Mouse (Mus musculus) liver, embryonic 12.5 days (tissue): ENCODE results near the gene Agbl1. TPM values are rescaled to one million over a fixed set of nuclear protein-coding genes. Genes with fewer than 3 reads are reported as not detected.
A peak's percentile ranks its signal among the peaks of the same experiment; 100 is the strongest.

Source experiments
- ATAC-seq: fragments of 200-750 bp; cut with Nextera tagmentation; 2 replicates; pipeline ENCODE4 v1.8.0; 2017; ENCODE audit warnings: moderate number of reproducible peaks, mild to moderate bottlenecking, moderate library complexity
- H3K27ac ChIP-seq: fragments of 300-500 bp; sonication (generic); 2 replicates; pipeline ENCODE4 v1.5.1; 2016; ENCODE audit warnings: mild to moderate bottlenecking
- H3K27me3 ChIP-seq: fragments of 300-500 bp; sonication (generic); replicated peaks from 2 replicates; pipeline ENCODE4 v1.6.1; 2016; ENCODE audit warnings: mild to moderate bottlenecking, moderate library complexity
- H3K36me3 ChIP-seq: fragments of 300-500 bp; sonication (generic); 2 replicates; pipeline ENCODE4 v1.6.1; 2016; ENCODE audit warnings: mild to moderate bottlenecking, moderate library complexity
- H3K4me1 ChIP-seq: fragments of 300-500 bp; sonication (generic); 2 replicates; pipeline ENCODE4 v1.6.1; 2016
- H3K4me2 ChIP-seq: fragments of 300-500 bp; sonication (generic); 2 replicates; pipeline ENCODE4 v1.6.1; 2016; ENCODE audit warnings: mild to moderate bottlenecking, moderate library complexity
- H3K4me3 ChIP-seq: fragments of 300-500 bp; sonication (generic); 2 replicates; pipeline ENCODE4 v1.5.1; 2016; ENCODE audit warnings: mild to moderate bottlenecking, moderate library complexity
- H3K9ac ChIP-seq: fragments of 300-500 bp; sonication (generic); 2 replicates; pipeline ENCODE4 v1.6.1; 2016; ENCODE audit warnings: mild to moderate bottlenecking, moderate library complexity
- H3K9me3 ChIP-seq: fragments of 300-500 bp; sonication (generic); replicated peaks from 2 replicates; pipeline ENCODE4 v1.6.1; 2016; ENCODE audit warnings: mild to moderate bottlenecking, moderate library complexity
- WGBS: fragments of 180-500 bp; shearing (Covaris S2); methylation state at CpG from one replicate; pipeline ENCODE4 v1.1.7; 2016; ENCODE audit not compliant: insufficient replicate concordance; 5-methylcytosine and 5-hydroxymethylcytosine counted together
- polyA plus RNA-seq: library from polyadenylated mRNA; unstranded; fragments of >200 nt; fragmentation: Nextera tagmentation; extraction: Ambion mirVana; gene quantifications from 2 replicates; pipeline ENCODE4 v1.2.1, GENCODE M21; 2016

Agbl1 gene
- polyA plus RNA-seq, 1 experiment from 2014 or later, result not detected

DNA sequence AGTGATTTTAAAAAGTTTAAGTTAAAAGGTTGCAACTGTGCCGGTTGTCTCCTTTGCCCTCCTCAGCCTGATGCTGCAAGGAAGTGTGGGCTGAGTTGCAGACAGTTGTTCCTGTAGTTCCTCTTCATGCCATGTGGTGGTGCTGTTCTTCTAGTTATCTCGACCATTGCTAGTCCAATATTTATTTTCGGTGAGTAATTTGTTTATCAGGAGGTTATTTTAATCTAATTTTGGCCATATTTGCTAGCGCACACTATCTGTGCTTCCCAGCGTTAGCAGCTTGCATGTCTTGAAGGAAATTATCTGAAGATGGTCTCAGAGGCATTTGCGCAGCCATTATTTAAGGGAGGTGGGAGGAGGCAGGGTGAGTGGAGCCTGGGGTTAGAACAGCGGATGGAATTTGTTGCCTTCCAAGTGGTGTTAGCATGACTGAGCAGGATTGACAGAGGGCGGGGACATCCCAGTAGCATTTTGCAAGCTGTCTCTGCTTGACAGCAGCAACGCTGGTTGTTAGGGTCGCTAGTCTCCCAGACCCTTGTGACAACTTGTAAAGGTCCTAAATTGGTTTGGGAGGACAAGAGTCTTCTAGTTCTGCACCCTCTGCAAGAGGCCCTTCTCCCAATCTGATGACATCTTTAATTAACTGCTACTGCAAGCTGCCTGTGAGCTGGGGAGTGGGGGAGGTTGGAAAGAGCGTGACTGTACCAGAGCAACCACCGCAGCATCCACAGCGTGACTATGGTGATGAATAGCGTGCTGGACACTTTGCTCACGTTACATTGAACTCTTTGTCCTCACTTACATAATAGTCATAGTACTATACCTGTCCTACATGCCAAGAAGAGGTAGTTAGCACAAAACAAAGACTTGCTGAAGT is 163.5 kb downstream of the Agbl1 start:
- Histone ChIP-seq H3K36me3 (no peaks in the 10 kb centered on the region), H3K9me3 (no peaks in the 10 kb centered on the region), H3K27ac (no peak overlapping the region), H3K27me3 (no peaks in the 10 kb centered on the region), H3K9ac (no peak overlapping the region), H3K4me2 (peak overlapping the region; percentile 39), H3K4me3 (no peak overlapping the region), H3K4me1 (peaks cover 5% of the 10 kb centered on the region; the same call in 1 of the 2 replicates)
- 22% methylated on average over 15 of the region's 15 CpGs for WGBS
- peak; percentile 40; the same call in 1 of the 2 replicates for ATAC-seq

- WGBS, result 57% methylated on average over 4 of the region's 4 CpGs
- no peaks in the 10 kb centered on the region for H3K9me3 ChIP-seq
- H3K4me3 ChIP-seq, result no peak overlapping the region
- no peak overlapping the region for H3K4me2 ChIP-seq
- no peak overlapping the region for H3K27ac ChIP-seq
- no peak overlapping the region for H3K9ac ChIP-seq
- no peaks in the 10 kb centered on the region for H3K4me1 ChIP-seq
- ATAC-seq, result no peak
- no peaks in the 10 kb centered on the region for H3K27me3 ChIP-seq
- no peaks in the 10 kb centered on the region for H3K36me3 ChIP-seq
Measured at GRCm38 (mm10) chr7:76407930-76408557, 178.4 kb downstream of the Agbl1 start.

DNA sequence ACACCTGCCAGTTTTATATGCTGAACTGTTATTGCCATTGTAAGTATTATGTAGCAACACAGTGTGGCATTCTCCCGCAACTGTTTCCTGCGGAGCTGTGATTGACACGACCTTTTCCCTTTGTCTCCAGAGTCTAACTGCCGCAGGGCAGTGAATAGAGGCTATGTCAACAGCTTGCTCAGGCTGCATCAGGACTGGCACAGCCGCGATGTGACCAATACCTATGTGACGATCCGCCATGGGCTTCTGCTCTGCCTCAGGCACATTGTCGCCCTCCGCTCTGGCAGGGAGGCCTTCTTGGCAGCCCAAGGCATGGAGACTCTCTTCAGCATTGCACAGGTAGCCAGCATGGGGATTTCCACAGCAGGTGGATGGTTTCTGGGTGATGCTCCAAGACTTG is 179.3 kb downstream of the Agbl1 start:
- Histone ChIP-seq H3K9ac (no peak overlapping the region), H3K27me3 (no peaks in the 10 kb centered on the region), H3K9me3 (no peaks in the 10 kb centered on the region), H3K27ac (no peak overlapping the region), H3K4me3 (no peak overlapping the region), H3K4me1 (no peaks in the 10 kb centered on the region), H3K36me3 (no peaks in the 10 kb centered on the region), H3K4me2 (no peak overlapping the region)
- no peak for ATAC-seq
- WGBS, result 78% methylated on average over 10 of the region's 10 CpGs

DNA sequence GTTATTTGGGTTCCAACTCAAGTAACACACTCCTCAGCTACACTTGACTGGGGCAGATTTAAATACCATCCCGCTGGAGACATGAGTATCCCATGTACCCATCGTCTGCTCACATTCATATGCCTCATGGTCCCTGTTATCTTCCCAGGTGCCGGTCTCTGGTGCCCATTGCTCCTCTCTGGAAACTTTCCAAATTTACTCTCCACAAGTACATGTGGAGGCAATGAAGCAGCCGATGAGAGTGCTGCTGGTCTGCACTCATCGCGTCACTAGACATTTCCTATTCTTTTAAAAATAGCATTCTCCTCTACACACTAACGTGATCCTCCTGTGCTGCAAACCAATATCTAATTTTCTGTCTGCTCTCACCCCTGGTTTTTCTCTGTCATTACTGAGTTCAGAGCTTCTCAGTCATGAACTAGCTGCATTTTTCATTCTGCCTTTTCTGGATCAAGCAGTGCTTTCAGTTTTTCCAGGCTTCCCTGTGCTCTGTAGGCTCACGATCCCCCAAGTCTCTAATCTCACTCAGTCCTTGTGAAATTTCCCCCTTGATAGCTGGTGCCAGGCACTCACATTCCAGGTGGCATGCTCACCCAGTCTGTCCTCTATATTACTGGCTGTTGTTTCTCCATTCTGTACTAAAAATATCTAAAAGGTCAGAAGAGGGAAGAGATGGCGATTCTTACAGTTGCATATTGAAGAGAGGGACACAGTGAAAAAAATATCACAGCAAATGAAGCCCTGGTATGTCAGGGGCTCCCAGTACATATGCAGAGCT is 180.9 kb downstream of the Agbl1 start:
- Histone ChIP-seq H3K4me1 (no peaks in the 10 kb centered on the region), H3K4me2 (no peak overlapping the region), H3K4me3 (no peak overlapping the region), H3K27me3 (no peaks in the 10 kb centered on the region), H3K27ac (no peak overlapping the region), H3K9ac (no peak overlapping the region), H3K9me3 (no peaks in the 10 kb centered on the region), H3K36me3 (no peaks in the 10 kb centered on the region)
- no peak for ATAC-seq
- WGBS, result 66% methylated on average over 9 of the region's 9 CpGs

- Histone ChIP-seq H3K36me3 (no peaks in the 10 kb centered on the region), H3K4me1 (no peaks in the 10 kb centered on the region), H3K27me3 (no peaks in the 10 kb centered on the region), H3K4me3 (no peak overlapping the region), H3K9me3 (no peaks in the 10 kb centered on the region), H3K9ac (no peak overlapping the region), H3K27ac (no peak overlapping the region), H3K4me2 (no peak overlapping the region)
- no peak for ATAC-seq
- WGBS, result 50% methylated on average over 4 of the region's 4 CpGs
Measured at GRCm38 (mm10) chr7:76411933-76412587, 182.4 kb downstream of the Agbl1 start.

DNA sequence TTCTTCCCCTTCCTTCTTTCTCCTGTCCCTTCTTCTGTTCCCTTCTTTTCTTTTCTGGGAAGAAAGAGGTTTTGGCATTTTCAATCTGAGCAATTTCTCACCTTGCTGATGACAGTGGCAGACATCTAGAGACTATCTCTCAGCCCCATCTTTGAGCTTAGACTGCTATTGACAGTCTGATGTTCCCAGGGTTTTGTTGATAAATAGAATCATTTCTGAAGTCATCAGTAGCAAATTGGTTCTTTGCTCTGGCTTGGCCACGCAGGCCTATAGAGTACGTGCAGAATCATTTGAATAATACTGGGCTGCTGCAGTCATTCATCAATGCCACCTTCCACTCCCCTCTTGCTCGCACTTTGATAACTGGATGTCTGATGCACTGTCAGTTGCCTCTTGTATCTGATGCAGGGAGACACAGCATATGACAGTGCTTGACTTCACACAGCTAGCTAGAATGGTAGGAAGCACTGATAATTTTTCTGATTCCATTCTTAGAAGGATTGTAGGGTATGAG is 186.5 kb downstream of the Agbl1 start:
- H3K27me3 ChIP-seq, result no peaks in the 10 kb centered on the region
- no peak overlapping the region for H3K4me3 ChIP-seq
- H3K4me2 ChIP-seq, result no peak overlapping the region
- ATAC-seq, result no peak
- H3K9ac ChIP-seq, result no peak overlapping the region
- H3K4me1 ChIP-seq, result no peaks in the 10 kb centered on the region
- H3K36me3 ChIP-seq, result no peaks in the 10 kb centered on the region
- no peaks in the 10 kb centered on the region for H3K9me3 ChIP-seq
- no peak overlapping the region for H3K27ac ChIP-seq
- whole genome bisulfite sequencing, result 63% methylated on average over 3 of the region's 3 CpGs

- H3K36me3 ChIP-seq, result no peaks in the 10 kb centered on the region
- ATAC-seq, result no peak
Measured at GRCm38 (mm10) chr7:76438581-76438980, 208.9 kb downstream of the Agbl1 start.

GRCm38 (mm10) chr7:76438988-76439387 is 209.3 kb downstream of the Agbl1 start:
- Histone ChIP-seq H3K36me3 (no peaks in the 10 kb centered on the region), H3K4me2 (no peak overlapping the region), H3K4me1 (no peaks in the 10 kb centered on the region), H3K4me3 (no peak overlapping the region), H3K9ac (no peak overlapping the region), H3K27ac (no peak overlapping the region), H3K27me3 (no peaks in the 10 kb centered on the region), H3K9me3 (no peaks in the 10 kb centered on the region)
- ATAC-seq, result no peak
- WGBS, result 64% methylated on average over 4 of the region's 4 CpGs

More at GRCm38 (mm10) chr7:76438581-76438980, 208.9 kb downstream of the Agbl1 start:
- no peak overlapping the region for H3K27ac ChIP-seq
- no peaks in the 10 kb centered on the region for H3K27me3 ChIP-seq
- H3K4me3 ChIP-seq, result no peak overlapping the region
- H3K9me3 ChIP-seq, result no peaks in the 10 kb centered on the region
- no peaks in the 10 kb centered on the region for H3K4me1 ChIP-seq
- no peak overlapping the region for H3K9ac ChIP-seq
- no peak overlapping the region for H3K4me2 ChIP-seq

- no peaks in the 10 kb centered on the region for H3K9me3 ChIP-seq
- no peak for ATAC-seq
- H3K36me3 ChIP-seq, result no peaks in the 10 kb centered on the region
- no peak overlapping the region for H3K4me2 ChIP-seq
- no peak overlapping the region for H3K4me3 ChIP-seq
- H3K4me1 ChIP-seq, result no peaks in the 10 kb centered on the region
- H3K9ac ChIP-seq, result no peak overlapping the region
- H3K27ac ChIP-seq, result no peak overlapping the region
- WGBS, result 43% methylated on average over 5 of the region's 5 CpGs
- no peaks in the 10 kb centered on the region for H3K27me3 ChIP-seq
Measured at GRCm38 (mm10) chr7:76462361-76463001, 232.8 kb downstream of the Agbl1 start.

DNA sequence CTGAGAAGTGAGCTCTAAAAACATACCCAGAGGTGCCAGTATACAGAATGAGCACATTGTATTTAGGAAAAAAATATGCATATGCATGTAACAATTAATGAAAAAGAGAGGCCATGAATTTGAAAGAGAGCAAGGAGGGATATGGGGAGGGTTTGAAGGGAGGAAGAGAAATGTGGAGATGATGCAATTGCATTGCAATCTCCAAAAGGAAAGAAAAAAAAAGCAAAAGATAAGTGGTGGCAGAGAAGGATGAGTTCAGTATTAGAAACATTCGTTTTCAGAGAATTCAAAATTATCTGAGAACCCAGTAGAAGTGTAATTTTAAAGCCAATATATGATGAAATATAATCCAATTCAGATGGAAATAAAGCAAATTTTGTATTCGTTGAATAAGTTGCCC is 236.7 kb downstream of the Agbl1 start:
- 49% methylated on average over 2 of the region's 2 CpGs for WGBS
- Histone ChIP-seq H3K9ac (no peak overlapping the region), H3K36me3 (no peaks in the 10 kb centered on the region), H3K27ac (no peak overlapping the region), H3K4me3 (no peak overlapping the region), H3K4me2 (no peak overlapping the region), H3K4me1 (no peaks in the 10 kb centered on the region), H3K27me3 (no peaks in the 10 kb centered on the region), H3K9me3 (no peaks in the 10 kb centered on the region)
- ATAC-seq, result no peak

- no peaks in the 10 kb centered on the region for H3K4me1 ChIP-seq
- H3K4me3 ChIP-seq, result no peak overlapping the region
- no peak overlapping the region for H3K9ac ChIP-seq
- ATAC-seq, result no peak
- H3K9me3 ChIP-seq, result no peaks in the 10 kb centered on the region
- H3K4me2 ChIP-seq, result no peak overlapping the region
- H3K27ac ChIP-seq, result no peak overlapping the region
- H3K36me3 ChIP-seq, result no peaks in the 10 kb centered on the region
- WGBS, result 49% methylated on average over 6 of the region's 6 CpGs
- H3K27me3 ChIP-seq, result no peaks in the 10 kb centered on the region
Measured at GRCm38 (mm10) chr7:76474233-76474632, 244.5 kb downstream of the Agbl1 start.
